Mouse (Mus musculus) midbrain, embryonic 13.5 days (tissue): ENCODE data around the gene Id1. TPM values are rescaled to one million over a fixed set of nuclear protein-coding genes. Genes with fewer than 3 reads are reported as not detected.

ENCODE experiments used
- ATAC-seq: fragments of 200-750 bp; cut with Nextera tagmentation; 2 replicates; pipeline ENCODE4 v1.8.0; 2017; ENCODE audit warnings: mild to moderate bottlenecking, moderate TSS enrichment, moderate library complexity
- H3K27ac ChIP-seq: fragments of 300-500 bp; sonication (generic); 2 replicates; pipeline ENCODE4 v1.5.1; 2015; ENCODE audit warnings: inconsistent platforms, mild to moderate bottlenecking, moderate library complexity
- H3K27me3 ChIP-seq: fragments of 300-500 bp; sonication (generic); 2 replicates; pipeline ENCODE4 v1.6.1; 2015; ENCODE audit warnings: mild to moderate bottlenecking, inconsistent platforms
- H3K36me3 ChIP-seq: fragments of 300-500 bp; sonication (generic); 2 replicates; pipeline ENCODE4 v1.6.1; 2015; ENCODE audit warnings: mild to moderate bottlenecking, inconsistent platforms
- H3K4me1 ChIP-seq: fragments of 300-500 bp; sonication (generic); replicated peaks from 2 replicates; pipeline ENCODE4 v1.6.1; 2015; ENCODE audit warnings: inconsistent platforms
- H3K4me2 ChIP-seq: fragments of 300-500 bp; sonication (generic); replicated peaks from 2 replicates; pipeline ENCODE4 v1.6.1; 2015; ENCODE audit warnings: moderate library complexity, mild to moderate bottlenecking, inconsistent platforms
- H3K4me3 ChIP-seq: fragments of 300-500 bp; sonication (generic); replicated peaks from 2 replicates; pipeline ENCODE4 v1.5.1; 2015; ENCODE audit warnings: mild to moderate bottlenecking, inconsistent platforms
- H3K9ac ChIP-seq: fragments of 300-500 bp; sonication (generic); replicated peaks from 2 replicates; pipeline ENCODE4 v1.6.1; 2015; ENCODE audit warnings: mild to moderate bottlenecking, inconsistent platforms
- H3K9me3 ChIP-seq: fragments of 300-500 bp; sonication (generic); 2 replicates; pipeline ENCODE4 v1.6.1; 2016; ENCODE audit warnings: mild to moderate bottlenecking, inconsistent platforms
- WGBS: fragments of 180-500 bp; shearing (Covaris S2); methylation state at CpG from one replicate; pipeline ENCODE4 v1.1.7; 2015; 5-methylcytosine and 5-hydroxymethylcytosine counted together
- microRNA-seq: library from miRNA; unstranded; fragments of <30 nt; microRNA quantifications from one replicate; pipeline ENCODE4, GENCODE M21; 2016
- polyA plus RNA-seq: library from polyadenylated mRNA; unstranded; fragments of >200 nt; fragmentation: Nextera tagmentation; extraction: Ambion mirVana; gene quantifications from 2 replicates; pipeline ENCODE4 v1.2.1, GENCODE M21; 2015

Id1 gene
- polyA plus RNA-seq, 1 experiment from 2014 or later, result 39.4 TPM

GRCm38 (mm10) chr2:152776435-152776834, 40.4 kb downstream of the Id1 start:
- Histone ChIP-seq H3K4me3 (no peak overlapping the region), H3K4me1 (no peaks in the 10 kb centered on the region), H3K27me3 (no peaks in the 10 kb centered on the region), H3K9me3 (no peaks in the 10 kb centered on the region), H3K4me2 (no peak overlapping the region), H3K36me3 (peaks cover 24% of the 10 kb centered on the region), H3K27ac (no peak overlapping the region), H3K9ac (no peak overlapping the region)
- WGBS, result 91% methylated on average over 2 of the region's 2 CpGs
- ATAC-seq, result no peak

- 93% methylated on average over 3 of the region's 3 CpGs for WGBS
- Histone ChIP-seq H3K36me3 (peaks cover 30% of the 10 kb centered on the region), H3K4me3 (no peak overlapping the region), H3K9ac (no peak overlapping the region), H3K27ac (no peak overlapping the region), H3K27me3 (no peaks in the 10 kb centered on the region), H3K4me1 (no peaks in the 10 kb centered on the region), H3K9me3 (no peaks in the 10 kb centered on the region), H3K4me2 (no peak overlapping the region)
- ATAC-seq, result no peak
These were observed 41.0 kb downstream of the Id1 start for GRCm38 (mm10) chr2:152777081-152777480.

- Histone ChIP-seq H3K4me1 (no peaks in the 10 kb centered on the region), H3K27me3 (no peaks in the 10 kb centered on the region), H3K4me2 (no peak overlapping the region), H3K27ac (no peak overlapping the region), H3K9me3 (no peaks in the 10 kb centered on the region), H3K9ac (no peak overlapping the region), H3K4me3 (no peak overlapping the region), H3K36me3 (peaks cover 33% of the 10 kb centered on the region)
- no peak for ATAC-seq
- 92% methylated on average over 2 of the region's 2 CpGs for WGBS
These were observed 44.4 kb downstream of the Id1 start for GRCm38 (mm10) chr2:152780466-152780865.

- Histone ChIP-seq H3K9ac (no peak overlapping the region), H3K9me3 (no peaks in the 10 kb centered on the region), H3K27ac (no peak overlapping the region), H3K4me1 (no peaks in the 10 kb centered on the region), H3K4me3 (no peak overlapping the region), H3K4me2 (no peak overlapping the region), H3K27me3 (no peaks in the 10 kb centered on the region), H3K36me3 (peaks cover 33% of the 10 kb centered on the region)
- ATAC-seq, result peak; percentile 14; the same call in 1 of the 2 replicates
- WGBS, result 87% methylated on average over 3 of the region's 3 CpGs
These were observed 45.1 kb downstream of the Id1 start for GRCm38 (mm10) chr2:152781031-152781711.

- Histone ChIP-seq H3K4me1 (no peaks in the 10 kb centered on the region), H3K4me2 (no peak overlapping the region), H3K4me3 (no peak overlapping the region), H3K27ac (no peak overlapping the region), H3K36me3 (peaks cover 33% of the 10 kb centered on the region), H3K9me3 (no peaks in the 10 kb centered on the region), H3K27me3 (no peaks in the 10 kb centered on the region), H3K9ac (no peak overlapping the region)
- WGBS, result 89% methylated on average over 5 of the region's 5 CpGs
- no peak for ATAC-seq
These were observed 46.6 kb downstream of the Id1 start for GRCm38 (mm10) chr2:152782656-152783055.

- H3K9me3 ChIP-seq, result no peaks in the 10 kb centered on the region
- no peak for ATAC-seq
- H3K36me3 ChIP-seq, result peaks cover 33% of the 10 kb centered on the region
- H3K9ac ChIP-seq, result no peak overlapping the region
- no peak overlapping the region for H3K4me2 ChIP-seq
- H3K4me1 ChIP-seq, result no peaks in the 10 kb centered on the region
- H3K4me3 ChIP-seq, result no peak overlapping the region
- H3K27ac ChIP-seq, result no peak overlapping the region
- WGBS, result 95% methylated on average over 5 of the region's 5 CpGs
- H3K27me3 ChIP-seq, result no peaks in the 10 kb centered on the region
These were observed 47.2 kb downstream of the Id1 start for GRCm38 (mm10) chr2:152783241-152783640.

GRCm38 (mm10) chr2:152784640-152785039, 48.6 kb downstream of the Id1 start:
- H3K9me3 ChIP-seq, result no peaks in the 10 kb centered on the region
- no peaks in the 10 kb centered on the region for H3K27me3 ChIP-seq
- H3K4me2 ChIP-seq, result no peak overlapping the region
- peaks cover 26% of the 10 kb centered on the region for H3K36me3 ChIP-seq
- WGBS, result 97% methylated on average over 8 of the region's 8 CpGs
- H3K4me1 ChIP-seq, result peaks cover 13% of the 10 kb centered on the region
- H3K27ac ChIP-seq, result no peak overlapping the region
- no peak for ATAC-seq
- no peak overlapping the region for H3K4me3 ChIP-seq
- H3K9ac ChIP-seq, result no peak overlapping the region

- Histone ChIP-seq H3K9me3 (no peaks in the 10 kb centered on the region), H3K36me3 (peaks cover 17% of the 10 kb centered on the region), H3K4me1 (peaks cover 15% of the 10 kb centered on the region), H3K27me3 (no peaks in the 10 kb centered on the region), H3K9ac (no peak overlapping the region), H3K4me2 (no peak overlapping the region), H3K4me3 (no peak overlapping the region), H3K27ac (0 out of 2 replicates have a peak overlapping the region, but pooled peaks have one; percentile 36)
- no peak for ATAC-seq
- 80% methylated on average over 18 of the region's 18 CpGs for WGBS
These were observed 49.6 kb downstream of the Id1 start for GRCm38 (mm10) chr2:152785446-152786350.

Small RNAs within 50 kb of the gene (microRNA-seq; reads per million reads assigned to microRNA genes)
- not detected for gene Gm23802

Other genes starting within 250 kb of the Id1 start
- gene Defb22, start 246.1 kb upstream of the Id1 start, polyA plus RNA-seq, result not detected in 2 replicates
- gene Defb26, start 224.6 kb upstream of the Id1 start, polyA plus RNA-seq, result not detected in 2 replicates
- gene Defb28, start 218.0 kb upstream of the Id1 start, polyA plus RNA-seq, result not detected in 2 replicates
- gene Defb29, start 196.2 kb upstream of the Id1 start, polyA plus RNA-seq, result not detected in 2 replicates
- gene Gm17416, start 166.9 kb upstream of the Id1 start, polyA plus RNA-seq, result not detected in 2 replicates
- gene Defb21, start 163.5 kb upstream of the Id1 start, polyA plus RNA-seq, result not detected in 2 replicates
- gene Defb19, start 155.9 kb upstream of the Id1 start, polyA plus RNA-seq, result not detected in 2 replicates
- gene Defb45, start 136.9 kb upstream of the Id1 start, polyA plus RNA-seq, result not detected in 2 replicates
- gene Defb36, start 131.9 kb upstream of the Id1 start, polyA plus RNA-seq, result not detected in 2 replicates
- not detected in 2 replicates for gene Defb25, start 113.2 kb upstream of the Id1 start, polyA plus RNA-seq
- gene Rem1, start 109.3 kb upstream of the Id1 start, polyA plus RNA-seq, result 0.15 and 0.27 TPM in 2 replicates
- gene H13, start 66.8 kb upstream of the Id1 start, polyA plus RNA-seq, result 171 and 181 TPM in 2 replicates
- gene Mcts2, start 49.2 kb upstream of the Id1 start, polyA plus RNA-seq, result 42.7 and 44.1 TPM in 2 replicates
- 4.1 and 5.5 TPM in 2 replicates for gene Cox4i2, start 17.9 kb downstream of the Id1 start, polyA plus RNA-seq
- gene Bcl2l1, start 95.5 kb downstream of the Id1 start, polyA plus RNA-seq, result 190 and 195 TPM in 2 replicates
- gene Tpx2, start 111.7 kb downstream of the Id1 start, polyA plus RNA-seq, result 38.7 and 46.4 TPM in 2 replicates
- gene Mylk2, start 175.1 kb downstream of the Id1 start, polyA plus RNA-seq, result 0.06 and 0.07 TPM in 2 replicates
- gene Foxs1, start 197.0 kb downstream of the Id1 start, polyA plus RNA-seq, result 3.4 and 3.6 TPM in 2 replicates
- 3.5 and 6.3 TPM in 2 replicates for gene Dusp15, start 215.4 kb downstream of the Id1 start, polyA plus RNA-seq
- 3.4 and 3.9 TPM in 2 replicates for gene Ttll9, start 226.2 kb downstream of the Id1 start, polyA plus RNA-seq